Mouse (Mus musculus) embryonic facial prominence, embryonic 12.5 days (tissue): ENCODE data around the gene Atp9a. TPM values are rescaled to one million over a fixed set of nuclear protein-coding genes. Genes with fewer than 3 reads are reported as not detected.

ENCODE experiments used
- ATAC-seq: fragments of 200-750 bp; cut with Nextera tagmentation; 2 replicates; pipeline ENCODE4 v1.8.0; 2017; ENCODE audit not compliant: insufficient number of reproducible peaks, insufficient read depth, low FRiP score, low TSS enrichment
- H3K27ac ChIP-seq: fragments of 300-500 bp; sonication (generic); 2 replicates; pipeline ENCODE4 v1.5.1; 2016; ENCODE audit warnings: mild to moderate bottlenecking
- H3K27me3 ChIP-seq: fragments of 300-500 bp; sonication (generic); 2 replicates; pipeline ENCODE4 v1.6.1; 2016; ENCODE audit warnings: mild to moderate bottlenecking, moderate library complexity
- H3K36me3 ChIP-seq: fragments of 300-500 bp; sonication (generic); 2 replicates; pipeline ENCODE4 v1.6.1; 2016; ENCODE audit warnings: mild to moderate bottlenecking
- H3K4me1 ChIP-seq: fragments of 300-500 bp; sonication (generic); 2 replicates; pipeline ENCODE4 v1.6.1; 2016
- H3K4me2 ChIP-seq: fragments of 300-500 bp; sonication (generic); replicated peaks from 2 replicates; pipeline ENCODE4 v1.6.1; 2016; ENCODE audit warnings: mild to moderate bottlenecking, moderate library complexity
- H3K4me3 ChIP-seq: fragments of 300-500 bp; sonication (generic); 2 replicates; pipeline ENCODE4 v1.5.1; 2016; ENCODE audit warnings: mild to moderate bottlenecking
- H3K9ac ChIP-seq: fragments of 300-500 bp; sonication (generic); 2 replicates; pipeline ENCODE4 v1.6.1; 2016; ENCODE audit warnings: mild to moderate bottlenecking, moderate library complexity
- H3K9me3 ChIP-seq: fragments of 300-500 bp; sonication (generic); 2 replicates; pipeline ENCODE4 v1.6.1; 2016; ENCODE audit warnings: mild to moderate bottlenecking, moderate library complexity
- WGBS: fragments of 180-500 bp; shearing (Covaris S2); methylation state at CpG from one replicate; pipeline ENCODE4 v1.1.7; 2016; 5-methylcytosine and 5-hydroxymethylcytosine counted together
- polyA plus RNA-seq: library from polyadenylated mRNA; unstranded; fragments of >200 nt; fragmentation: Nextera tagmentation; extraction: Ambion mirVana; gene quantifications from 2 replicates; pipeline ENCODE4 v1.2.1, GENCODE M21; 2016

Atp9a gene
- polyA plus RNA-seq, 1 experiment from 2014 or later: 24.5 TPM

DNA sequence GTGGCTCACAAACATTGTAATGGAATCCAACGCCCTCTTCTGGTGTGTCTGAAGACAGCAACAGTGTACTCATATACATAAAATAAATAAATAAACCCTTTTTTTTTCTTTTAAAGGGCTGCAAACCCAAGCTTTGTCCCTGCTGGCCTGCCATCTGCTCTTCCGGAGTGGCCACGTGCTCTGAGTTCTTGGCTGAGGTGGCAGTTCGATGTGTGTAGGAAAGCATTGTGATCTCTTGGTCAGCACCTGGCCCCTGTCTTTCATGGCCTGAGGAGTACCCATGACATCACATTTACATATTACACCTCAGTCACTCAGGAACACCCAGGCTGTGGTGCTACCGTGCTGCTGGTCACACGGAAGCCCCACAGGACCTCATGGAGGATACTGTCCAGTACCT is 109.7 kb downstream of the Atp9a start:
- 79% methylated on average over 6 of the region's 6 CpGs for WGBS
- no peak overlapping the region for H3K4me3 ChIP-seq
- H3K27ac ChIP-seq: no peak overlapping the region
- H3K4me2 ChIP-seq: no peak overlapping the region
- peaks cover 5% of the 10 kb centered on the region for H3K4me1 ChIP-seq
- peaks cover 8% of the 10 kb centered on the region for H3K27me3 ChIP-seq
- H3K36me3 ChIP-seq: no peaks in the 10 kb centered on the region
- ATAC-seq: no peak
- no peak overlapping the region for H3K9ac ChIP-seq
- H3K9me3 ChIP-seq: no peaks in the 10 kb centered on the region

GRCm38 (mm10) chr2:168628787-168629186 is 113.4 kb downstream of the Atp9a start:
- 25% methylated on average over 8 of the region's 8 CpGs for WGBS
- Histone ChIP-seq H3K27ac (no peak overlapping the region), H3K4me2 (no peak overlapping the region), H3K9ac (no peak overlapping the region), H3K36me3 (no peaks in the 10 kb centered on the region), H3K27me3 (no peaks in the 10 kb centered on the region), H3K4me3 (no peak overlapping the region), H3K9me3 (peaks cover 5% of the 10 kb centered on the region; the same call in 1 of the 2 replicates), H3K4me1 (peaks cover 19% of the 10 kb centered on the region)
- no peak for ATAC-seq

DNA sequence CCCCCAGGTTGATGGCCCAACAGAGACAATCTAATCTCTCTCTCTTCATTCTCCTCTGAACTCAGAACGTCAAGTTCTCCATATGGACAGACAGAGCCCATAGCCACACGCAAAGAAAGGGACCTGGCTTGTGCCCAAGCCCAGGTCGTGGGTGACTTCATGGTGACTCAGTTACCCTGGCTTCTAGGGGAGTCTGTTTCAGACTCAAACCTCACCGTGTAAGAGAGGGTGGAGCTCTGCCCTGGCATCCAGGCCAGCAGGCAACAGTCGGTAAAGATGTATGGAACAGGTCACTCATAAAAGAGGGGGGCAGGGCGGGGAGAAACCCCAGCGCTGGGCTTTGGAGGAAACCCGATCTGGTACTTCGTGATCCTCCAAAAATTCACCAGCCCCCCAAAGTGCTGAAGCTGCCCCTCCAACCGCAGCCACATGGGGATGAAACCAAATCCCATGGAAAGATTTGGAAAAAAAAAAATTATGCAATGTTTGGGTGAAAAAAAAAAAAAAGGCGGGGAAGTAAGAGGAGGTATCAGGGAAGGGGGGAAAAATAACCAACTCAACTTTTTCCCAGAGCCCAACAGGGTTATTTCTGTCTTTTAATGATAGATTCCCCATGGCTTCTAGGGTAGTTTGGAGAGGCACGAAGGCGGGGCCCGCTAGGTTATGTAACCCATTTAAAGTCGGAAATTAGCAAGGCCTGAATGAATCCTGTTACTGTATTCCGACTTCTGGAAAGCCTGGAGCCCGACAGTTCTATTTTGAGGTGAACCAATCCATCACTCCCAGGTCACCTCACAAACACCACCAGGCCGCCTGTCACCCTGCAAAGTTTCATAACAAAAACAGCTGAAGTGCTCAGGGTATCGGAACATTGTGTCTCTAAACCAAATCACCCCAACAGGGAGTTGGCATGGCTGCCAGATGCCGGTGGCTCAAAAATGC is 114.1 kb downstream of the Atp9a start:
- no peak overlapping the region for H3K4me3 ChIP-seq
- H3K4me1 ChIP-seq: peaks cover 19% of the 10 kb centered on the region
- 50% methylated on average over 20 of the region's 20 CpGs for WGBS
- ATAC-seq: 0 out of 2 replicates have a peak, but pooled peaks have one; percentile 25
- H3K27ac ChIP-seq: 0 out of 2 replicates have a peak overlapping the region, but pooled peaks have one; percentile 57
- H3K4me2 ChIP-seq: no peak overlapping the region
- no peaks in the 10 kb centered on the region for H3K27me3 ChIP-seq
- no peak overlapping the region for H3K9ac ChIP-seq
- peaks cover 5% of the 10 kb centered on the region; the same call in 1 of the 2 replicates for H3K9me3 ChIP-seq
- no peaks in the 10 kb centered on the region for H3K36me3 ChIP-seq

DNA sequence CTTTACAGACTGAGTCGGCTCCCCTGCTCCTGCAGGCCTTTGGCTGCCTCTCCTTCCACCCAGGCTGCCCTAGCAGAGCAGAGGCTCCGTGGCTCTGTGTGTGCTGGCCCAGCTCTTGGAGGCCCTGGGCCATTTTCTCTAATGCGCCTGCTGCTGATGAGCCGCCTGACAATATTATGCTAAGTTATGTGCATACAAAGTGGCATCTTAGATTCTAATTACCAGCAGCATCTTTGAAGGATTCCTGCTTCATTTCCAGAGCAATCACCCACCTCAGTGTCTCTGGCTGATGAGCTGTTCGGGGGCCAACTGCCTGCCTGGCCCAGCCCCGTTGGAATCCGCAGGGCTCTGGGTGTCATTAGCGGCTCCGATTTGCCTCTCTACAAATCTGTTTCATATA is 115.8 kb downstream of the Atp9a start:
- H3K27ac ChIP-seq: peak overlapping the region; percentile 79
- H3K27me3 ChIP-seq: no peaks in the 10 kb centered on the region
- no peak; the same call in 1 of the 2 replicates for ATAC-seq
- H3K4me1 ChIP-seq: peaks cover 19% of the 10 kb centered on the region
- no peak overlapping the region for H3K9ac ChIP-seq
- peaks cover 5% of the 10 kb centered on the region; the same call in 1 of the 2 replicates for H3K9me3 ChIP-seq
- WGBS: 43% methylated on average over 9 of the region's 9 CpGs
- H3K4me3 ChIP-seq: no peak overlapping the region
- no peak overlapping the region for H3K4me2 ChIP-seq
- H3K36me3 ChIP-seq: no peaks in the 10 kb centered on the region

GRCm38 (mm10) chr2:168625091-168625490 is 117.1 kb downstream of the Atp9a start:
- Histone ChIP-seq H3K4me3 (no peak overlapping the region), H3K27me3 (no peaks in the 10 kb centered on the region), H3K36me3 (no peaks in the 10 kb centered on the region), H3K9me3 (peaks cover 5% of the 10 kb centered on the region; the same call in 1 of the 2 replicates), H3K4me2 (no peak overlapping the region), H3K4me1 (peaks cover 19% of the 10 kb centered on the region), H3K9ac (no peak overlapping the region), H3K27ac (no peak overlapping the region)
- 60% methylated on average over 4 of the region's 4 CpGs for WGBS
- ATAC-seq: no peak

GRCm38 (mm10) chr2:168621111-168621802 is 121.0 kb downstream of the Atp9a start:
- no peak overlapping the region for H3K9ac ChIP-seq
- H3K4me1 ChIP-seq: peaks cover 24% of the 10 kb centered on the region
- 76% methylated on average over 11 of the region's 11 CpGs for WGBS
- ATAC-seq: no peak
- no peak overlapping the region for H3K4me3 ChIP-seq
- no peak overlapping the region for H3K4me2 ChIP-seq
- no peaks in the 10 kb centered on the region for H3K27me3 ChIP-seq
- H3K36me3 ChIP-seq: no peaks in the 10 kb centered on the region
- H3K27ac ChIP-seq: no peak overlapping the region
- H3K9me3 ChIP-seq: peaks cover 5% of the 10 kb centered on the region; the same call in 1 of the 2 replicates

- peaks cover 26% of the 10 kb centered on the region for H3K4me1 ChIP-seq
- H3K9ac ChIP-seq: no peak overlapping the region
- WGBS: 68% methylated on average over 15 of the region's 15 CpGs
- no peak for ATAC-seq
- H3K27me3 ChIP-seq: no peaks in the 10 kb centered on the region
- no peak overlapping the region for H3K4me3 ChIP-seq
- H3K27ac ChIP-seq: 0 out of 2 replicates have a peak overlapping the region, but pooled peaks have one; percentile 1
- H3K9me3 ChIP-seq: no peaks in the 10 kb centered on the region
- H3K36me3 ChIP-seq: no peaks in the 10 kb centered on the region
- no peak overlapping the region for H3K4me2 ChIP-seq
These were observed 123.9 kb downstream of the Atp9a start for GRCm38 (mm10) chr2:168618205-168618717.

GRCm38 (mm10) chr2:168615160-168615559 is 127.0 kb downstream of the Atp9a start:
- H3K9ac ChIP-seq: no peak overlapping the region
- peaks cover 32% of the 10 kb centered on the region for H3K4me1 ChIP-seq
- H3K9me3 ChIP-seq: no peaks in the 10 kb centered on the region
- no peak overlapping the region for H3K4me2 ChIP-seq
- no peak for ATAC-seq
- no peaks in the 10 kb centered on the region for H3K27me3 ChIP-seq
- no peak overlapping the region for H3K4me3 ChIP-seq
- no peaks in the 10 kb centered on the region for H3K36me3 ChIP-seq
- H3K27ac ChIP-seq: no peak overlapping the region; the same call in 1 of the 2 replicates
- 80% methylated on average over 3 of the region's 3 CpGs for WGBS

DNA sequence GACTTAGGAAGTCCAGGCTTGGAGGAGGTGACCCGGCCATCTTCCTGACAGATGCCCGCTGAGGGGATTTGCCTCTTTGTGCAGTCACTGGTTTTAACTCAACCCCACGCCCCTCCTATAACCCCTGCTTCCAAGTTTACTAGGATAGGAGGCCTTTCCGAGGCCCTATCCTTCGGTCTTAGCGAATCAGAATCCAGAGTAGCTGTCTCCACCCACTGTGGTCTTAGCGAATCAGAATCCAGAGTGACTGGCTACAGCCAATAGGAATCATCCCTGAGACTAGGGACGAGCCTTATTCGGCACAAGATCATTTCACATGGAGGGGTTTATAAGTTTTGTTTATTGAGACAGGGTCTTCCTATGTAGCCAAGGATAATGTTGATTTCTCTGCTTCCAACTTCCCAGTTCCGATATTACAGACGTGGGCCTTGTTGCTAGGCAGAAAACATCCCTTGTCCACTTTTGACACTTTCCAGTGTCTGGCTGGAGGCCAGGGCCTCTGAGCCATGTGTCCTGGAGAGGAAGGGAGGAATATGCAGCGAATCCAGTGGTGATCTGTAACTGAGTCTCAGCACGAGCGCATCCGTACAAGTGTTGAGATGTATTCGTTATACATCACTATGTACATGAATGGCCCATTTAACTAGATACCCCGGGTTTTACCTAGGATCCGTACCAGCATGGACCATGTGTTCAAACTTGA is 127.9 kb downstream of the Atp9a start:
- no peak overlapping the region for H3K27ac ChIP-seq
- H3K4me1 ChIP-seq: peaks cover 35% of the 10 kb centered on the region
- H3K27me3 ChIP-seq: no peaks in the 10 kb centered on the region
- 79% methylated on average over 18 of the region's 18 CpGs for whole genome bisulfite sequencing
- ATAC-seq: no peak
- H3K4me2 ChIP-seq: no peak overlapping the region
- H3K9me3 ChIP-seq: no peaks in the 10 kb centered on the region
- H3K9ac ChIP-seq: no peak overlapping the region
- no peak overlapping the region for H3K4me3 ChIP-seq
- H3K36me3 ChIP-seq: no peaks in the 10 kb centered on the region

DNA sequence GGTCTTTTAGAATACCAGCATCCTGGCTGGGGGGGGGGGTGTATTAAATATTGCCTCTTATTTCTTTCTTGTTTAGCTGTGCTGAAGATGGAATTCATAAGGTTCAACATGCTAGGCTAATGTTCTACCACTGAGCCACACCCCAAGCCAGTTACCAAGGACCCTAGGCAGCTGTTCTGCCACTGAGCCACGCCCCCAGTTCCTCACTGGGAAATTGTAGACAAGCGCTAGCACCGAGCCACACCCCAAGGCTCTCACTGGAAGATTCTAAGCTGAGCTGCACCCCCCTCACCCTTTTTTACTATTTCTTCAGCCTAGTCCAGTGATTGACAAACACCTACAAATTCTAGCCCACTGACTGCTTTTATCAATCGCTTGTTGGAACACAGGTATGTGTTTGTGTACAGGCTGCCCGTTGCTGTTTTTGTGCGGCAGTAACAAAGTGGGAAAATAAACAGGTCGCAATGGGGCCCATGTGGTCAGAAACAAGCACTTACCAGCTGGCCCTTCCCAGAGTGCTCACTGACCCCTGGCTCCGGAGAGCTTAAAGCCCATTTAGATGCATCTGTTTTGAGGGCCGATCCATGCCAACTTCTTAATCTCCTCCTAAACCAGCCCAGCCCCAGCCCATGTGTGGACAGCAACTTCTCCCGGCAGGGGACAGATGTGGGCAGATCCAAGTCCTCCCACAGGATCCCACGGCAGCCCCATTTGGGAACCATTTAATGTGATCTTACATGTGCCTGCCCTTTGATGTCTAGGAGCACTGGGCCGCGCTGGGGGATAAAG is 128.9 kb downstream of the Atp9a start:
- ATAC-seq: no peak
- Histone ChIP-seq H3K4me2 (no peak overlapping the region), H3K9ac (no peak overlapping the region), H3K4me3 (no peak overlapping the region), H3K36me3 (no peaks in the 10 kb centered on the region), H3K9me3 (no peaks in the 10 kb centered on the region), H3K27me3 (no peaks in the 10 kb centered on the region), H3K4me1 (peaks cover 37% of the 10 kb centered on the region), H3K27ac (no peak overlapping the region)
- 42% methylated on average over 13 of the region's 13 CpGs for WGBS
